Mouse (Mus musculus) stomach, embryonic 14.5 days (tissue): Measurements from ENCODE around the gene Asic2. TPM values are rescaled to one million over a fixed set of nuclear protein-coding genes. Genes with fewer than 3 reads are reported as not detected.

ENCODE experiments used
- ATAC-seq: fragments of 200-750 bp; cut with Nextera tagmentation; 2 replicates; pipeline ENCODE4 v1.8.0; 2017; ENCODE audit warnings: low read depth, moderate TSS enrichment; ENCODE audit not compliant: insufficient number of reproducible peaks, insufficient read depth, low FRiP score
- H3K27ac ChIP-seq: fragments of 300-500 bp; sonication (generic); 2 replicates; pipeline ENCODE4 v1.5.1; 2014; ENCODE audit warnings: mild to moderate bottlenecking, low read length, moderate library complexity, mixed read lengths
- H3K27me3 ChIP-seq: fragments of 300-500 bp; sonication (generic); 2 replicates; pipeline ENCODE4 v1.6.1; 2014; ENCODE audit warnings: low read length, control low read depth, mixed read lengths; ENCODE audit not compliant: control insufficient read depth, insufficient read depth
- H3K36me3 ChIP-seq: fragments of 300-500 bp; sonication (generic); 2 replicates; pipeline ENCODE4 v1.6.1; 2014; ENCODE audit warnings: mild to moderate bottlenecking, control low read depth, low read length, moderate library complexity, mixed read lengths; ENCODE audit not compliant: control insufficient read depth, insufficient read depth
- H3K4me1 ChIP-seq: fragments of 300-500 bp; sonication (generic); 2 replicates; pipeline ENCODE4 v1.6.1; 2014; ENCODE audit warnings: low read length, control low read depth, mixed read lengths; ENCODE audit not compliant: control insufficient read depth, insufficient read depth
- H3K4me2 ChIP-seq: fragments of 300-500 bp; sonication (generic); replicated peaks from 2 replicates; pipeline ENCODE4 v1.6.1; 2014; ENCODE audit warnings: low read depth, low read length, control low read depth
- H3K4me3 ChIP-seq: fragments of 300-500 bp; sonication (generic); 2 replicates; pipeline ENCODE4 v1.5.1; 2014; ENCODE audit warnings: low read depth, low read length, control low read depth
- H3K9ac ChIP-seq: fragments of 300-500 bp; sonication (generic); replicated peaks from 2 replicates; pipeline ENCODE4 v1.6.1; 2014; ENCODE audit warnings: low read depth, mild to moderate bottlenecking, control low read depth, low read length, moderate library complexity, mixed read lengths
- H3K9me3 ChIP-seq: fragments of 300-500 bp; sonication (generic); 2 replicates; pipeline ENCODE4 v1.6.1; 2016; ENCODE audit warnings: low read depth, low read length, control low read depth; ENCODE audit not compliant: control insufficient read depth
- WGBS: fragments of 180-500 bp; shearing (Covaris S2); extraction: QIAGEN DNeasy Blood & Tissue Kit; methylation state at CpG from one replicate; pipeline ENCODE4 v1.1.7; 2014; 5-methylcytosine and 5-hydroxymethylcytosine counted together
- polyA plus RNA-seq: library from polyadenylated mRNA; unstranded; fragments of >200 nt; fragmentation: Nextera tagmentation; extraction: Ambion mirVana; gene quantifications from 2 replicates; pipeline ENCODE4 v1.2.1, GENCODE M21; 2014

Asic2 gene
- polyA plus RNA-seq, 1 experiment from 2014 or later = 0.27 TPM

- 81% methylated on average over 1 of the region's 1 CpGs for WGBS
- no peaks in the 10 kb centered on the region for H3K4me1 ChIP-seq
Observed at GRCm38 (mm10) chr11:81937516-81937915, 30.7 kb downstream of the Asic2 start.

GRCm38 (mm10) chr11:81926393-81926792 is 41.9 kb downstream of the Asic2 start:
- Histone ChIP-seq H3K27me3 (no peaks in the 10 kb centered on the region), H3K27ac (no peak overlapping the region), H3K36me3 (no peaks in the 10 kb centered on the region), H3K9ac (no peak overlapping the region), H3K4me2 (no peak overlapping the region), H3K4me3 (no peak overlapping the region), H3K9me3 (no peaks in the 10 kb centered on the region), H3K4me1 (no peaks in the 10 kb centered on the region)
- ATAC-seq = no peak

More at GRCm38 (mm10) chr11:81937516-81937915, 30.7 kb downstream of the Asic2 start:
- Histone ChIP-seq H3K4me3 (no peak overlapping the region), H3K9ac (no peak overlapping the region), H3K27ac (no peak overlapping the region), H3K36me3 (no peaks in the 10 kb centered on the region), H3K4me2 (no peak overlapping the region), H3K9me3 (no peaks in the 10 kb centered on the region), H3K27me3 (no peaks in the 10 kb centered on the region)
- no peak for ATAC-seq

- H3K27me3 ChIP-seq = no peaks in the 10 kb centered on the region
- 86% methylated on average over 4 of the region's 4 CpGs for WGBS
Observed at GRCm38 (mm10) chr11:81923626-81924025, 44.6 kb downstream of the Asic2 start.

GRCm38 (mm10) chr11:81923096-81923495 is 45.2 kb downstream of the Asic2 start:
- Histone ChIP-seq H3K36me3 (no peaks in the 10 kb centered on the region), H3K9me3 (no peaks in the 10 kb centered on the region), H3K4me3 (no peak overlapping the region), H3K9ac (no peak overlapping the region), H3K27ac (no peak overlapping the region), H3K27me3 (no peaks in the 10 kb centered on the region), H3K4me1 (no peaks in the 10 kb centered on the region), H3K4me2 (no peak overlapping the region)
- 81% methylated on average over 2 of the region's 2 CpGs for WGBS
- ATAC-seq = no peak

More at GRCm38 (mm10) chr11:81923626-81924025, 44.6 kb downstream of the Asic2 start:
- Histone ChIP-seq H3K4me2 (no peak overlapping the region), H3K9me3 (no peaks in the 10 kb centered on the region), H3K27ac (no peak overlapping the region), H3K9ac (no peak overlapping the region), H3K4me3 (no peak overlapping the region), H3K36me3 (no peaks in the 10 kb centered on the region), H3K4me1 (no peaks in the 10 kb centered on the region)
- ATAC-seq = no peak

- Histone ChIP-seq H3K9ac (no peak overlapping the region), H3K4me2 (no peak overlapping the region), H3K27me3 (no peaks in the 10 kb centered on the region), H3K9me3 (no peaks in the 10 kb centered on the region), H3K36me3 (no peaks in the 10 kb centered on the region), H3K4me1 (no peaks in the 10 kb centered on the region), H3K27ac (no peak overlapping the region), H3K4me3 (no peak overlapping the region)
- no peak for ATAC-seq
- WGBS = 15% methylated on average over 6 of the region's 6 CpGs
Observed at GRCm38 (mm10) chr11:81915501-81915900, 52.8 kb downstream of the Asic2 start.

GRCm38 (mm10) chr11:81913071-81913470 is 55.2 kb downstream of the Asic2 start:
- H3K4me2 ChIP-seq = no peak overlapping the region
- no peaks in the 10 kb centered on the region for H3K27me3 ChIP-seq
- H3K4me1 ChIP-seq = no peaks in the 10 kb centered on the region
- WGBS = 80% methylated on average over 4 of the region's 4 CpGs
- no peak overlapping the region for H3K4me3 ChIP-seq
- H3K9ac ChIP-seq = no peak overlapping the region
- H3K36me3 ChIP-seq = no peaks in the 10 kb centered on the region
- no peak overlapping the region for H3K27ac ChIP-seq
- no peaks in the 10 kb centered on the region for H3K9me3 ChIP-seq
- ATAC-seq = no peak

GRCm38 (mm10) chr11:81909397-81909894 is 58.8 kb downstream of the Asic2 start:
- WGBS = 66% methylated on average over 5 of the region's 5 CpGs
- Histone ChIP-seq H3K9me3 (no peaks in the 10 kb centered on the region), H3K36me3 (no peaks in the 10 kb centered on the region), H3K4me1 (no peaks in the 10 kb centered on the region), H3K27me3 (no peaks in the 10 kb centered on the region), H3K4me3 (no peak overlapping the region), H3K9ac (no peak overlapping the region), H3K4me2 (no peak overlapping the region), H3K27ac (no peak overlapping the region)
- no peak for ATAC-seq

- H3K4me2 ChIP-seq = no peak overlapping the region
- no peak overlapping the region for H3K9ac ChIP-seq
- H3K9me3 ChIP-seq = no peaks in the 10 kb centered on the region
- no peak for ATAC-seq
- no peak overlapping the region for H3K27ac ChIP-seq
- no peaks in the 10 kb centered on the region for H3K27me3 ChIP-seq
- WGBS = 69% methylated on average over 1 of the region's 1 CpGs
- no peaks in the 10 kb centered on the region for H3K4me1 ChIP-seq
- H3K4me3 ChIP-seq = no peak overlapping the region
- H3K36me3 ChIP-seq = no peaks in the 10 kb centered on the region
Observed at GRCm38 (mm10) chr11:81908760-81909159, 59.5 kb downstream of the Asic2 start.

- no peak overlapping the region for H3K9ac ChIP-seq
- no peak overlapping the region for H3K27ac ChIP-seq
- ATAC-seq = no peak
- H3K4me2 ChIP-seq = no peak overlapping the region
- H3K36me3 ChIP-seq = no peaks in the 10 kb centered on the region
- H3K4me1 ChIP-seq = no peaks in the 10 kb centered on the region
- H3K27me3 ChIP-seq = no peaks in the 10 kb centered on the region
- no peak overlapping the region for H3K4me3 ChIP-seq
- H3K9me3 ChIP-seq = no peaks in the 10 kb centered on the region
Observed at GRCm38 (mm10) chr11:81902318-81902717, 65.9 kb downstream of the Asic2 start.
